Mouse (Mus musculus) telencephalon, adult 2 months (tissue): Measurements from ENCODE around the gene Gbf1.

ENCODE experiments used
- DNase-seq: peaks from one replicate; pipeline ENCODE4 v3.0.0-alpha.2; 2011; ENCODE audit warnings: low read depth, low spot score

Gbf1 gene

GRCm38 (mm10) chr19:46328081-46329030 lies 176.0 kb downstream of the Gbf1 start, which contains the start of gene Fbxl15:
Gene Fbxl15 (plus strand): TSS chr19:46328184.
- DNase-seq = peak; percentile 95

- no peak for DNase-seq
These were observed 176.8 kb downstream of the Gbf1 start for GRCm38 (mm10) chr19:46329031-46329641.

GRCm38 (mm10) chr19:46329951-46330350 lies 177.6 kb downstream of the Gbf1 start:
- DNase-seq = no peak

- DNase-seq = no peak
These were observed 178.4 kb downstream of the Gbf1 start for GRCm38 (mm10) chr19:46330696-46331095.

GRCm38 (mm10) chr19:46331326-46331725 lies 179.0 kb downstream of the Gbf1 start:
- DNase-seq = no peak

- no peak for DNase-seq
These were observed 179.6 kb downstream of the Gbf1 start for GRCm38 (mm10) chr19:46331936-46332335.

GRCm38 (mm10) chr19:46332721-46333339 lies 180.5 kb downstream of the Gbf1 start:
- no peak for DNase-seq

GRCm38 (mm10) chr19:46333906-46334305 lies 181.6 kb downstream of the Gbf1 start:
- DNase-seq = no peak
